Mouse (Mus musculus) B cell, adult (primary cell): ENCODE results near the gene Zfp217. TPM values are rescaled to one million over a fixed set of nuclear protein-coding genes. Genes with fewer than 3 reads are reported as not detected.

Source experiments
- total RNA-seq: library from RNA; stranded (reverse); gene quantifications from 4 replicates; pipeline ENCODE4 v1.2.4, GENCODE M21; 2023; ENCODE audit not compliant: inconsistent age

The Zfp217 gene
- total RNA-seq: 42.3 to 52.7 TPM (median 49.3 TPM) in 4 replicates

GRCm38 (mm10) chr2:170147661-170148153, at the start of gene Zfp217:
Gene Zfp217 (minus strand): TSS chr2:170148103.

